Mouse (Mus musculus): ENCODE measurements around the gene Lsamp. TPM values are rescaled to one million over a fixed set of nuclear protein-coding genes. Genes with fewer than 3 reads are reported as not detected.

Lsamp gene
- total and polyA plus RNA-seq, 2 experiments from 2014 or later: 116 to 210 TPM

DNA sequence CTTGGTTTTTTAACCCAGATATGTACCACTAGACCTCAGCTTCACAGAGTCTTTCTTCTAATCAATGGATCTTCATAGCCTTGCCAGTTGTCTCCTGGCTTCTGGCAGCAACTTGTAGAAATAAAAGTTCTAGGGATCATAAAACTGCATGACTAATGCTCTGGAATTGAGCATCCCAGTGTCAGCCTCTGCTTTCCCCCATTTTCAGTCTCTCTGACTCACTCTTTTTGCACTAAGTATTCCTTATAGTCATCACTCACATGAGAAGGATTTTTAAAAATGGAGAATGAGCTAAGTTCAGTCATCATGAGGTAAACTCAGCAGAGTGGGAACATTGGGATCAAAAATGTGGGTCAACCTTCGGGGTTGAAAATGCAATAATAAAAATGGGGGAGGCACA, 2113.3 kb downstream of the Lsamp start:
- no peak for ATAC-seq (ENCODE audit: low FRiP score)
- no peaks in the 10 kb centered on the region for H3K36me3 ChIP-seq (ENCODE audit: insufficient read depth, low read length)
- H3K4me3 ChIP-seq (ENCODE audit: low read depth, low read length): no peak overlapping the region
- DNase-seq (ENCODE audit: low spot score): no peak
- TF ChIP-seq CTCF (IDR thresholded peaks at IDR 0.05): no peak
- no peak overlapping the region for H3K27ac ChIP-seq (ENCODE audit: low read depth, low read length)
- no peaks in the 10 kb centered on the region for H3K9me3 ChIP-seq (ENCODE audit: low read length)
- no peaks in the 10 kb centered on the region for H3K4me1 ChIP-seq (ENCODE audit: insufficient read depth, low read length)
- H3K27me3 ChIP-seq (ENCODE audit: insufficient read depth, low read length): no peaks in the 10 kb centered on the region
- H3K4me2 ChIP-seq (ENCODE audit: low read depth, low read length, poor library complexity, severe bottlenecking): no peak overlapping the region
- no peak overlapping the region for H3K9ac ChIP-seq (replicated peaks; ENCODE audit: low read length, poor library complexity, severe bottlenecking)
- WGBS: 84% methylated on average over 1 of the region's 1 CpGs

DNA sequence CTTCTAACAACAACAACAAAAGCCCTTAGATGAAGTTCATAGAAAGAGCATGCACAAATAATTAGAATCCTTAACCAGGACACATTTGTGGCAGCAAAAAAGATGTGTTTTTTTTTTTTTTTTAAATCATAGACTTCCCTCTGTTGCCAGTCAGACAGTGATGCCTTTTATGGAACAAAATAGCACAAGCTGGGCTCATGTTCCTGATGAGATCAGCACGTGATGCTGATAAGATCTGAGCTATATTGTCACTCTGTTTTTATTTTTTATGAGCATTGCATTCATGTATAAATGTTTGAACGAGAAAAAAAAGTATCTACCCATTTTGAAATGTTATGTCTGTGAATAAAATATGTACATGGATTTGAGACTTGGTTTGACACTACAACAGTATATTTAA, 2118.0 kb downstream of the Lsamp start:
- Histone ChIP-seq H3K9me3 (ENCODE audit: low read length) (no peaks in the 10 kb centered on the region), H3K36me3 (ENCODE audit: insufficient read depth, low read length) (no peaks in the 10 kb centered on the region), H3K27me3 (ENCODE audit: insufficient read depth, low read length) (no peaks in the 10 kb centered on the region), H3K9ac (replicated peaks; ENCODE audit: low read length, poor library complexity, severe bottlenecking) (no peak overlapping the region), H3K27ac (ENCODE audit: low read depth, low read length) (no peak overlapping the region), H3K4me3 (ENCODE audit: low read depth, low read length) (no peak overlapping the region), H3K4me1 (ENCODE audit: insufficient read depth, low read length) (0 out of 2 replicates have a peak, but pooled peaks cover 4% of the 10 kb centered on the region), H3K4me2 (ENCODE audit: low read depth, low read length, poor library complexity, severe bottlenecking) (no peak overlapping the region)
- 56% methylated on average over 2 of the region's 2 CpGs for WGBS
- DNase-seq (ENCODE audit: low spot score): no peak
- no peak for ATAC-seq (ENCODE audit: low FRiP score)
- TF ChIP-seq CTCF (IDR thresholded peaks at IDR 0.05): no peak

DNA sequence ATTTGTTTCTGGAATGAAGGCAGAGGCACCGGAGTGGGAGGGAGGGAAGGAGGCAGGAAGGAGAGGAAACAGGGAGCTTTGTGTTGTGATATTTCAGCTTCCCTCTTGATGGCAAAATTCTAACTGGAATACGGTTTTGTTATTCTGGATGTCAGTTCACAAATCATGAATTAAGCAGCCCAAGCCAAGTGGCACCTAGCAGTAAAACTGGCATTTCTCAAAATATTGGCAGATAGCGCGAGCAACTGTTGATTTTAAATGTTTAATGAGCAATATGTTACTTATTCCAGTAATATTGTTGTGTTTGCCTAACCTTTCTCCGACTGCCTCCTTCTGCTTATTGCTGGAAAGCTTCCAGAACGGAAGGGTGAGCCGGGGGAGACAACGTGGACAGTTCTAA, 2118.5 kb downstream of the Lsamp start:
- ATAC-seq (ENCODE audit: low FRiP score) (no peak), DNase-seq (ENCODE audit: low spot score) (no peak)
- no peak overlapping the region for H3K9ac ChIP-seq (replicated peaks; ENCODE audit: low read length, poor library complexity, severe bottlenecking)
- H3K4me1 ChIP-seq (ENCODE audit: insufficient read depth, low read length): 0 out of 2 replicates have a peak, but pooled peaks cover 4% of the 10 kb centered on the region
- H3K27me3 ChIP-seq (ENCODE audit: insufficient read depth, low read length): no peaks in the 10 kb centered on the region
- TF ChIP-seq CTCF (IDR thresholded peaks at IDR 0.05): no peak
- no peak overlapping the region for H3K27ac ChIP-seq (ENCODE audit: low read depth, low read length)
- H3K4me2 ChIP-seq (ENCODE audit: low read depth, low read length, poor library complexity, severe bottlenecking): no peak overlapping the region
- no peak overlapping the region for H3K4me3 ChIP-seq (ENCODE audit: low read depth, low read length)
- no peaks in the 10 kb centered on the region for H3K36me3 ChIP-seq (ENCODE audit: insufficient read depth, low read length)
- 64% methylated on average over 8 of the region's 8 CpGs for WGBS
- no peaks in the 10 kb centered on the region for H3K9me3 ChIP-seq (ENCODE audit: low read length)

DNA sequence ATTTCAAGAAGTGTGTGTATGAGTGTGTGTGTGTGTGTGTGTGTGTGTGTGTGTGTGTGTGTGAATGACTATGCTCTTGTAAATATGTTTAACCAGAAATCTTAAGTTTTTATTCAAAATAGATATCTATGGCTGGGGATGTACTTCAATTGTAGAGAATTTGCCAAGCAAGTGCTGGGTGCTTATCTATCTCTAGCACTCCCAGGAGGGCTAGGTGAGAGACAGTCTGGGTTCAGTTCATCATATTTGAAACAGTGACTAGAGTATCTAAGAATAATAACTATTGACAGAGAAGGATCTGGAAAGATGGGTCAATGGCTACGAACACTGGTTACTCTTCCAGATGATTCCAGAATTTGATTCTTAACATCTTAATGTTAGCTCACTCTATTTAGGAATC, 2128.1 kb downstream of the Lsamp start:
- ATAC-seq (ENCODE audit: low FRiP score) (no peak), DNase-seq (ENCODE audit: low spot score) (no peak)
- H3K9ac ChIP-seq (replicated peaks; ENCODE audit: low read length, poor library complexity, severe bottlenecking): no peak overlapping the region
- H3K4me3 ChIP-seq (ENCODE audit: low read depth, low read length): no peak overlapping the region
- no peak overlapping the region for H3K4me2 ChIP-seq (ENCODE audit: low read depth, low read length, poor library complexity, severe bottlenecking)
- 96% methylated on average over 1 of the region's 1 CpGs for WGBS
- TF ChIP-seq CTCF (IDR thresholded peaks at IDR 0.05): no peak
- no peaks in the 10 kb centered on the region for H3K4me1 ChIP-seq (ENCODE audit: insufficient read depth, low read length)
- no peaks in the 10 kb centered on the region for H3K9me3 ChIP-seq (ENCODE audit: low read length)
- no peaks in the 10 kb centered on the region for H3K36me3 ChIP-seq (ENCODE audit: insufficient read depth, low read length)
- H3K27ac ChIP-seq (ENCODE audit: low read depth, low read length): no peak overlapping the region
- H3K27me3 ChIP-seq (ENCODE audit: insufficient read depth, low read length): no peaks in the 10 kb centered on the region

DNA sequence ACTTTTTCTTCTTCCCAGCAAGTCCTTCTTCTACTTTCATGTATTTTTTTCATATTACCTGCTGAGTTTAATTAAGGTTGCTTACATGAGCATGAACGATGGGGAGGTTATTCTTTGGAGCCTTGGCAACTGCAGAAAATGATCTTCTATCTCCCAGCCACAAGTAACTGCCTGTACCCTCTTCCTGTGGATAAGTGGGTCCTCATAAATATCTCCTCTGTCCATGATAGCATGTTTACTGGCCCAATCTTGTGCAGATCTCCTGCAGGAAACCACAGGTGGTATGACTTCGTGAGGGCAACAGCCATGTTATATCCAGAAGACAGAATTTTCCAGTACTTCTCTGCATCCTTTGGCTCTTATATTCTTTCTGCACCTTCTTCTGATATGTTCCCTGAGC, 2129.1 kb downstream of the Lsamp start:
- ATAC-seq (ENCODE audit: low FRiP score) (no peak), DNase-seq (ENCODE audit: low spot score) (no peak)
- Histone ChIP-seq H3K9me3 (ENCODE audit: low read length) (no peaks in the 10 kb centered on the region), H3K27me3 (ENCODE audit: insufficient read depth, low read length) (no peaks in the 10 kb centered on the region), H3K9ac (replicated peaks; ENCODE audit: low read length, poor library complexity, severe bottlenecking) (no peak overlapping the region), H3K36me3 (ENCODE audit: insufficient read depth, low read length) (no peaks in the 10 kb centered on the region), H3K4me1 (ENCODE audit: insufficient read depth, low read length) (no peaks in the 10 kb centered on the region), H3K4me2 (ENCODE audit: low read depth, low read length, poor library complexity, severe bottlenecking) (no peak overlapping the region), H3K27ac (ENCODE audit: low read depth, low read length) (no peak overlapping the region), H3K4me3 (ENCODE audit: low read depth, low read length) (no peak overlapping the region)
- TF ChIP-seq CTCF (IDR thresholded peaks at IDR 0.05): no peak
- 85% methylated on average over 2 of the region's 2 CpGs for WGBS

DNA sequence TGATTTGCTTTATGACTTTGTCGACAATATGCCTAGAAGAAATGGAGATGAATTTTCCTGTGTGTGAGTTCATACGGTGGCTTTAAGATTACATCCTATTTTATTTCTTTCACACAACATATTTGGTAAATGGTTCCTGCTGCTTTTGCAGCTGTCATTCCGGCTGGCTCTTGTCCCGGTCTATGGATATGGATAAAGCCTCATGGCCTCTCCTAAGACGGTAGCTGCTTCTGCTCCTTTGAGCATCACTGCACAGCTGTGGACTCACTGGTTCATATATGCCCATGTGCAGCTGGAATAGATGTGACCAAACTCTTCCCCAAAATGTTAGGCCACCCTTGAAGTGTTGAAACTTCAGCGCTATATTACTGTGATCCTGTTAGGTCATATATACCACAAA, 2137.6 kb downstream of the Lsamp start:
- Histone ChIP-seq H3K4me2 (ENCODE audit: low read depth, low read length, poor library complexity, severe bottlenecking) (no peak overlapping the region), H3K4me3 (ENCODE audit: low read depth, low read length) (no peak overlapping the region), H3K27me3 (ENCODE audit: insufficient read depth, low read length) (no peaks in the 10 kb centered on the region), H3K27ac (ENCODE audit: low read depth, low read length) (no peak overlapping the region), H3K4me1 (ENCODE audit: insufficient read depth, low read length) (no peaks in the 10 kb centered on the region), H3K36me3 (ENCODE audit: insufficient read depth, low read length) (no peaks in the 10 kb centered on the region), H3K9ac (replicated peaks; ENCODE audit: low read length, poor library complexity, severe bottlenecking) (no peak overlapping the region), H3K9me3 (ENCODE audit: low read length) (no peaks in the 10 kb centered on the region)
- WGBS: 87% methylated on average over 6 of the region's 6 CpGs
- DNase-seq (ENCODE audit: low spot score) (peak; percentile 26), ATAC-seq (ENCODE audit: low FRiP score) (no peak)
- no peak for TF ChIP-seq CTCF (IDR thresholded peaks at IDR 0.05)

All from midbrain, postnatal 0 days (tissue).